8 mouse cellular contexts compared by ENCODE assay signal in the genomic region with DNA sequence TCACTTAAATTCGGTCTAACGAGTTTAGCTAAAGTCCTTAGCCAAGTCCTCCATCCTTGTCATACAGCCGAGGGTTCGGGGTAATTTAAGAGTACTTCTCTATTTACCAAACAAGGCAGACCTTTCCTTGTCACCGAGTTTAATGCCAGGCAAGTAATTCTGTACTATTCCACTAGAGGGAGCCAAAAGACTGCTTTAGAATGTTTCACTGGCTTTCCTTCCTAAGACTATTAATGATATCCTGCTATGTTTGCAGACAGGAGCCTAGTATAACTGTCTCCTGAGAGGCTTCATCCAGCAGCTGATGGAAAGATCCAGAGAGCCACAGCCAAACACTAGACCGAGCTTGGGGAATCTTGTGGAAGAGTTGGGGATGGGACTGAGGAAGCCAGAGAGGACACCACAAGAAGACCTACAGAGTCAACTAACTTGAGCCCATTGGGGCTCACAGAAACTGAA. TPM values are rescaled to one million over a fixed set of nuclear protein-coding genes. Genes with fewer than 3 reads are reported as not detected.
A peak's percentile ranks its signal among the peaks of the same experiment; 100 is the strongest.
DNase-seq lines count a peak whose midpoint lies in the region; ATAC-seq lines count a peak whose summit lies in the region.

No protein-coding gene starts in this region.

- peak; percentile 78 for DNase-seq in layer of hippocampus, adult 11-12 months (ENCODE audit: low spot score)
- DNase-seq in layer of hippocampus, postnatal 25 days (ENCODE audit: extremely low spot score in 1 of 2, low spot score in 1 of 2), result no peak
- peak; percentile 79 for DNase-seq in adipocyte (ENCODE audit: low spot score)
- peak; percentile 82 for DNase-seq in embryonic facial prominence, embryonic 14.5 days (ENCODE audit: low spot score)
- DNase-seq in heart, postnatal 10 days, result peak; percentile 68 to 84
- DNase-seq in large intestine, adult 2 months (ENCODE audit: low read depth, low spot score), result peak; percentile 45
- peak; percentile 47 for DNase-seq in lung, postnatal 14 days
- peak; percentile 75 for DNase-seq in retina, postnatal 7 days (ENCODE audit: low read depth, low spot score)

- WGBS in embryonic facial prominence, embryonic 14.5 days, result 2% methylated on average over 6 of the region's 6 CpGs
- WGBS in large intestine, adult 2 months, result 3% methylated on average over 6 of the region's 6 CpGs

- no peak overlapping the region for H3K27ac ChIP-seq in embryonic facial prominence, embryonic 14.5 days (replicated peaks; ENCODE audit: low read depth, low read length)

- peak overlapping the region; percentile 54 for H3K4me2 ChIP-seq in embryonic facial prominence, embryonic 14.5 days (ENCODE audit: low read depth, low read length)

- no peaks in the 10 kb centered on the region for H3K4me1 ChIP-seq in embryonic facial prominence, embryonic 14.5 days (ENCODE audit: control insufficient read depth, insufficient read depth, low read length)

- H3K9me3 ChIP-seq in embryonic facial prominence, embryonic 14.5 days (ENCODE audit: control insufficient read depth, low read length), result no peaks in the 10 kb centered on the region

- ATAC-seq in embryonic facial prominence, embryonic 14.5 days (ENCODE audit: low read depth), result peak; percentile 55

- H3K27me3 ChIP-seq in embryonic facial prominence, embryonic 14.5 days (replicated peaks; ENCODE audit: control insufficient read depth, insufficient read depth, low read length), result no peaks in the 10 kb centered on the region

- H3K9ac ChIP-seq in embryonic facial prominence, embryonic 14.5 days (ENCODE audit: low read depth, low read length), result no peak overlapping the region

- H3K4me3 ChIP-seq in embryonic facial prominence, embryonic 14.5 days (ENCODE audit: low read depth, low read length), result peak overlapping the region; percentile 27

- H3K36me3 ChIP-seq in embryonic facial prominence, embryonic 14.5 days (ENCODE audit: control insufficient read depth, insufficient read depth, low read length), result no peaks in the 10 kb centered on the region

- intact Hi-C loops in heart, postnatal 10 days (cut with DNase I), result loop anchor here (1.0 to 10.0 kb wide), 5 partner anchors 105 to 1362 kb away; no protein-coding TSS in a partner anchor

RNA-seq across cellular contexts. Expression of a gene that starts 30.4 kb away (rescaled TPM):
- total RNA-seq in layer of hippocampus, postnatal 25 days (2021), result not detected
- polyA plus RNA-seq in embryonic facial prominence, embryonic 14.5 days (2014; fragmentation: Nextera tagmentation; extraction: Ambion mirVana), result 0.18 TPM in 1 of 2 replicates, not detected in the other
- total RNA-seq in heart, postnatal 10 days (2021), result not detected
- polyA plus RNA-seq in large intestine, adult 2 months (2012; rRNA removed), result not detected in 2 replicates

RNA-seq across cellular contexts. Expression of a gene that starts 43.9 kb away (rescaled TPM):
- total RNA-seq in layer of hippocampus, postnatal 25 days (2021), result 10 to 100 TPM; 23.5 to 29.4 TPM
- polyA plus RNA-seq in embryonic facial prominence, embryonic 14.5 days (2014; fragmentation: Nextera tagmentation; extraction: Ambion mirVana), result 19.2 and 22.0 TPM in 2 replicates
- total RNA-seq in heart, postnatal 10 days (2021), result 10 to 100 TPM; 39.0 to 50.1 TPM
- polyA plus RNA-seq in large intestine, adult 2 months (2012; rRNA removed), result 2.7 and 3.6 TPM in 2 replicates

Comparison
In these comparisons a context has a peak if more than half of its experiments do, and no peak if none do; other contexts are left out.
1. DNase-seq: peak in layer of hippocampus, adult 11-12 months (single experiment), adipocyte (single experiment), embryonic facial prominence, embryonic 14.5 days (single experiment), heart, postnatal 10 days (2 of 2), large intestine, adult 2 months (single experiment), lung, postnatal 14 days (single experiment) and retina, postnatal 7 days (single experiment); none in layer of hippocampus, postnatal 25 days (0 of 2).